Mouse (Mus musculus) liver, embryonic 15.5 days (tissue): ENCODE results near the gene Gm28051. TPM values are rescaled to one million over a fixed set of nuclear protein-coding genes. Genes with fewer than 3 reads are reported as not detected.

Source experiments
- ATAC-seq: fragments of 200-750 bp; cut with Nextera tagmentation; 2 replicates; pipeline ENCODE4 v1.8.0; 2017; ENCODE audit warnings: moderate number of reproducible peaks, mild to moderate bottlenecking, moderate library complexity; ENCODE audit not compliant: insufficient read depth
- H3K27ac ChIP-seq: fragments of 300-500 bp; sonication (generic); replicated peaks from 2 replicates; pipeline ENCODE4 v1.5.1; 2015; ENCODE audit warnings: mild to moderate bottlenecking, inconsistent platforms
- H3K27me3 ChIP-seq: fragments of 300-500 bp; sonication (generic); 2 replicates; pipeline ENCODE4 v1.6.1; 2015; ENCODE audit warnings: mild to moderate bottlenecking, inconsistent platforms
- H3K36me3 ChIP-seq: fragments of 300-500 bp; sonication (generic); replicated peaks from 2 replicates; pipeline ENCODE4 v1.6.1; 2015; ENCODE audit warnings: moderate library complexity, mild to moderate bottlenecking, inconsistent platforms
- H3K4me1 ChIP-seq: fragments of 300-500 bp; sonication (generic); replicated peaks from 2 replicates; pipeline ENCODE4 v1.6.1; 2015; ENCODE audit warnings: inconsistent platforms
- H3K4me2 ChIP-seq: fragments of 300-500 bp; sonication (generic); 2 replicates; pipeline ENCODE4 v1.6.1; 2015; ENCODE audit warnings: moderate library complexity, mild to moderate bottlenecking, inconsistent platforms
- H3K4me3 ChIP-seq: fragments of 300-500 bp; sonication (generic); replicated peaks from 2 replicates; pipeline ENCODE4 v1.5.1; 2015; ENCODE audit warnings: mild to moderate bottlenecking, inconsistent platforms
- H3K9ac ChIP-seq: fragments of 300-500 bp; sonication (generic); 2 replicates; pipeline ENCODE4 v1.6.1; 2015; ENCODE audit warnings: moderate library complexity, mild to moderate bottlenecking, inconsistent platforms
- H3K9me3 ChIP-seq: fragments of 300-500 bp; sonication (generic); replicated peaks from 2 replicates; pipeline ENCODE4 v1.6.1; 2016; ENCODE audit warnings: inconsistent platforms
- WGBS: fragments of 180-500 bp; shearing (Covaris S2); methylation state at CpG from one replicate; pipeline ENCODE4 v1.1.7; 2015; ENCODE audit warnings: mixed read lengths; ENCODE audit not compliant: insufficient replicate concordance; 5-methylcytosine and 5-hydroxymethylcytosine counted together
- polyA plus RNA-seq: library from polyadenylated mRNA; unstranded; fragments of >200 nt; fragmentation: Nextera tagmentation; extraction: Ambion mirVana; gene quantifications from 2 replicates; pipeline ENCODE4 v1.2.1, GENCODE M21; 2015

The Gm28051 gene
- polyA plus RNA-seq, 1 experiment from 2014 or later = not detected

- no peak overlapping the region for H3K27ac ChIP-seq
- H3K9me3 ChIP-seq = no peaks in the 10 kb centered on the region
- no peaks in the 10 kb centered on the region for H3K36me3 ChIP-seq
- no peaks in the 10 kb centered on the region for H3K27me3 ChIP-seq
- 70% methylated on average over 7 of the region's 7 CpGs for WGBS
- H3K4me3 ChIP-seq = no peak overlapping the region
- H3K9ac ChIP-seq = no peak overlapping the region
- H3K4me1 ChIP-seq = peaks cover 74% of the 10 kb centered on the region
- no peak for ATAC-seq
- H3K4me2 ChIP-seq = no peak overlapping the region
These were observed 60.2 kb downstream of the Gm28051 start for GRCm38 (mm10) chr12:102697381-102697780.

GRCm38 (mm10) chr12:102696635-102697354, 60.8 kb downstream of the Gm28051 start:
- no peak overlapping the region for H3K27ac ChIP-seq
- H3K4me3 ChIP-seq = no peak overlapping the region
- H3K4me1 ChIP-seq = peaks cover 72% of the 10 kb centered on the region
- H3K9ac ChIP-seq = no peak overlapping the region
- no peaks in the 10 kb centered on the region for H3K9me3 ChIP-seq
- 74% methylated on average over 14 of the region's 14 CpGs for WGBS
- no peak for ATAC-seq
- no peaks in the 10 kb centered on the region for H3K36me3 ChIP-seq
- no peaks in the 10 kb centered on the region for H3K27me3 ChIP-seq
- no peak overlapping the region for H3K4me2 ChIP-seq

GRCm38 (mm10) chr12:102695369-102696239, 62.0 kb downstream of the Gm28051 start:
- Histone ChIP-seq H3K4me2 (peak overlapping the region; percentile 23; the same call in 1 of the 2 replicates), H3K36me3 (no peaks in the 10 kb centered on the region), H3K4me3 (no peak overlapping the region), H3K9me3 (no peaks in the 10 kb centered on the region), H3K27ac (0 out of 2 replicates have a peak overlapping the region, but pooled peaks have one; percentile 6), H3K9ac (no peak overlapping the region), H3K27me3 (no peaks in the 10 kb centered on the region), H3K4me1 (peaks cover 81% of the 10 kb centered on the region)
- ATAC-seq = no peak
- 59% methylated on average over 18 of the region's 18 CpGs for WGBS

- H3K4me2 ChIP-seq = no peak overlapping the region
- ATAC-seq = no peak
These were observed 65.8 kb downstream of the Gm28051 start for GRCm38 (mm10) chr12:102691761-102692160.

GRCm38 (mm10) chr12:102691180-102691579, 66.4 kb downstream of the Gm28051 start:
- no peak overlapping the region for H3K4me3 ChIP-seq
- H3K27me3 ChIP-seq = no peaks in the 10 kb centered on the region
- 63% methylated on average over 11 of the region's 11 CpGs for WGBS
- H3K9me3 ChIP-seq = no peaks in the 10 kb centered on the region
- ATAC-seq = no peak
- H3K9ac ChIP-seq = no peak overlapping the region
- peaks cover 48% of the 10 kb centered on the region for H3K4me1 ChIP-seq
- no peak overlapping the region; the same call in 1 of the 2 replicates for H3K27ac ChIP-seq
- peak overlapping the region; percentile 37 for H3K4me2 ChIP-seq
- no peaks in the 10 kb centered on the region for H3K36me3 ChIP-seq

More at GRCm38 (mm10) chr12:102691761-102692160, 65.8 kb downstream of the Gm28051 start:
- no peak overlapping the region for H3K9ac ChIP-seq
- no peak overlapping the region for H3K27ac ChIP-seq
- no peaks in the 10 kb centered on the region for H3K36me3 ChIP-seq
- H3K27me3 ChIP-seq = no peaks in the 10 kb centered on the region
- WGBS = 64% methylated on average over 7 of the region's 7 CpGs
- H3K9me3 ChIP-seq = no peaks in the 10 kb centered on the region
- H3K4me3 ChIP-seq = no peak overlapping the region
- H3K4me1 ChIP-seq = peaks cover 54% of the 10 kb centered on the region

GRCm38 (mm10) chr12:102689773-102690563, 67.6 kb downstream of the Gm28051 start:
- Histone ChIP-seq H3K27me3 (no peaks in the 10 kb centered on the region), H3K36me3 (no peaks in the 10 kb centered on the region), H3K4me2 (no peak overlapping the region), H3K27ac (0 out of 2 replicates have a peak overlapping the region, but pooled peaks have one; percentile 29), H3K4me1 (peaks cover 44% of the 10 kb centered on the region), H3K9ac (no peak overlapping the region), H3K9me3 (no peaks in the 10 kb centered on the region), H3K4me3 (no peak overlapping the region)
- 42% methylated on average over 15 of the region's 15 CpGs for WGBS
- 0 out of 2 replicates have a peak, but pooled peaks have one; percentile 38 for ATAC-seq

- H3K9ac ChIP-seq = no peak overlapping the region
- no peak overlapping the region for H3K4me2 ChIP-seq
- no peaks in the 10 kb centered on the region for H3K36me3 ChIP-seq
- no peak overlapping the region for H3K27ac ChIP-seq
- no peak for ATAC-seq
- H3K4me3 ChIP-seq = no peak overlapping the region
- 68% methylated on average over 5 of the region's 5 CpGs for WGBS
- no peaks in the 10 kb centered on the region for H3K27me3 ChIP-seq
- H3K4me1 ChIP-seq = peaks cover 24% of the 10 kb centered on the region
- H3K9me3 ChIP-seq = no peaks in the 10 kb centered on the region
These were observed 71.2 kb downstream of the Gm28051 start for GRCm38 (mm10) chr12:102686321-102686720.

GRCm38 (mm10) chr12:102685523-102685931, 72.0 kb downstream of the Gm28051 start:
- Histone ChIP-seq H3K36me3 (no peaks in the 10 kb centered on the region), H3K9ac (no peak overlapping the region)

GRCm38 (mm10) chr12:102684720-102685386, 72.7 kb downstream of the Gm28051 start:
- Histone ChIP-seq H3K9me3 (no peaks in the 10 kb centered on the region), H3K4me3 (no peak overlapping the region), H3K27ac (no peak overlapping the region), H3K9ac (no peak overlapping the region), H3K4me2 (no peak overlapping the region), H3K27me3 (no peaks in the 10 kb centered on the region), H3K4me1 (peaks cover 11% of the 10 kb centered on the region), H3K36me3 (no peaks in the 10 kb centered on the region)
- WGBS = 52% methylated on average over 3 of the region's 3 CpGs
- peak; percentile 31; the same call in 1 of the 2 replicates for ATAC-seq

More at GRCm38 (mm10) chr12:102685523-102685931, 72.0 kb downstream of the Gm28051 start:
- H3K4me2 ChIP-seq = no peak overlapping the region
- 60% methylated on average over 9 of the region's 9 CpGs for WGBS
- H3K27ac ChIP-seq = no peak overlapping the region
- no peak overlapping the region for H3K4me3 ChIP-seq
- ATAC-seq = no peak
- H3K27me3 ChIP-seq = no peaks in the 10 kb centered on the region
- no peaks in the 10 kb centered on the region for H3K9me3 ChIP-seq
- peaks cover 17% of the 10 kb centered on the region for H3K4me1 ChIP-seq

GRCm38 (mm10) chr12:102683979-102684378, 73.6 kb downstream of the Gm28051 start:
- Histone ChIP-seq H3K9me3 (no peaks in the 10 kb centered on the region), H3K27ac (no peak overlapping the region), H3K27me3 (no peaks in the 10 kb centered on the region), H3K4me2 (no peak overlapping the region), H3K36me3 (no peaks in the 10 kb centered on the region), H3K4me1 (peaks cover 9% of the 10 kb centered on the region; the same call in 1 of the 2 replicates), H3K9ac (no peak overlapping the region), H3K4me3 (no peak overlapping the region)
- WGBS = 76% methylated on average over 5 of the region's 5 CpGs
- no peak for ATAC-seq
